Mouse (Mus musculus): ENCODE measurements around the gene Cdkl2. TPM values are rescaled to one million over a fixed set of nuclear protein-coding genes. Genes with fewer than 3 reads are reported as not detected.
A peak's percentile ranks its signal among the peaks of the same experiment; 100 is the strongest.

Gene Cdkl2
- total RNA-seq, 2 experiments from 2014 or later, result 0.68 TPM; not detected in 1

GRCm38 (mm10) chr5:92000770-92001169 lies 42.9 kb downstream of the Cdkl2 start:
- no peak for ATAC-seq (replicated peaks; ENCODE audit: low FRiP score, poor library complexity, severe bottlenecking)

GRCm38 (mm10) chr5:91994546-91994945 lies 49.1 kb downstream of the Cdkl2 start:
- no peak for ATAC-seq (replicated peaks; ENCODE audit: low FRiP score, poor library complexity, severe bottlenecking)

- no peak for ATAC-seq (replicated peaks; ENCODE audit: low FRiP score, poor library complexity, severe bottlenecking)
Measured at GRCm38 (mm10) chr5:91993061-91993460, 50.6 kb downstream of the Cdkl2 start.

- ATAC-seq (replicated peaks; ENCODE audit: low FRiP score, poor library complexity, severe bottlenecking), result no peak
Measured at GRCm38 (mm10) chr5:91991191-91991937, 52.3 kb downstream of the Cdkl2 start.

GRCm38 (mm10) chr5:91989261-91989660 lies 54.4 kb downstream of the Cdkl2 start:
- no peak for ATAC-seq (replicated peaks; ENCODE audit: low FRiP score, poor library complexity, severe bottlenecking)

GRCm38 (mm10) chr5:91987799-91988198 lies 55.9 kb downstream of the Cdkl2 start:
- ATAC-seq (replicated peaks; ENCODE audit: low FRiP score, poor library complexity, severe bottlenecking), result no peak

GRCm38 (mm10) chr5:91987236-91987635 lies 56.4 kb downstream of the Cdkl2 start, which contains the start of gene Odaph:
Gene Odaph (plus strand): TSS chr5:91987475.
- ATAC-seq (replicated peaks; ENCODE audit: low FRiP score, poor library complexity, severe bottlenecking), result no peak

GRCm38 (mm10) chr5:91985721-91986120 lies 58.0 kb downstream of the Cdkl2 start:
- ATAC-seq (replicated peaks; ENCODE audit: low FRiP score, poor library complexity, severe bottlenecking), result no peak

- no peak for ATAC-seq (replicated peaks; ENCODE audit: low FRiP score, poor library complexity, severe bottlenecking)
Measured at GRCm38 (mm10) chr5:91983490-91983889, 60.2 kb downstream of the Cdkl2 start.

- no peak for ATAC-seq (replicated peaks; ENCODE audit: low FRiP score, poor library complexity, severe bottlenecking)
Measured at GRCm38 (mm10) chr5:91981176-91981840, 62.4 kb downstream of the Cdkl2 start.

GRCm38 (mm10) chr5:91977397-91977770 lies 66.3 kb downstream of the Cdkl2 start:
- ATAC-seq (replicated peaks; ENCODE audit: low FRiP score, poor library complexity, severe bottlenecking), result no peak

- no peak for ATAC-seq (replicated peaks; ENCODE audit: low FRiP score, poor library complexity, severe bottlenecking)
Measured at GRCm38 (mm10) chr5:91976566-91977396, 66.9 kb downstream of the Cdkl2 start.

- no peak for ATAC-seq (replicated peaks; ENCODE audit: low FRiP score, poor library complexity, severe bottlenecking)
Measured at GRCm38 (mm10) chr5:91975758-91976157, 67.9 kb downstream of the Cdkl2 start.

GRCm38 (mm10) chr5:91974002-91974401 lies 69.7 kb downstream of the Cdkl2 start:
- ATAC-seq (replicated peaks; ENCODE audit: low FRiP score, poor library complexity, severe bottlenecking), result no peak

GRCm38 (mm10) chr5:91972046-91972445 lies 71.6 kb downstream of the Cdkl2 start:
- ATAC-seq (replicated peaks; ENCODE audit: low FRiP score, poor library complexity, severe bottlenecking), result no peak

- peak; percentile 89 for ATAC-seq (replicated peaks; ENCODE audit: low FRiP score, poor library complexity, severe bottlenecking)
Measured at GRCm38 (mm10) chr5:91962639-91963440, 80.8 kb downstream of the Cdkl2 start, which contains the start of gene Rchy1. Gene Rchy1 (minus strand): TSS chr5:91963068.

GRCm38 (mm10) chr5:91962259-91962638 lies 81.4 kb downstream of the Cdkl2 start:
- peak; percentile 4; the same call in 1 of the 2 replicates for ATAC-seq (replicated peaks; ENCODE audit: low FRiP score, poor library complexity, severe bottlenecking)

- no peak for ATAC-seq (replicated peaks; ENCODE audit: low FRiP score, poor library complexity, severe bottlenecking)
Measured at GRCm38 (mm10) chr5:91961370-91961769, 82.3 kb downstream of the Cdkl2 start.

- ATAC-seq (replicated peaks; ENCODE audit: low FRiP score, poor library complexity, severe bottlenecking), result peak; percentile 61
Measured at GRCm38 (mm10) chr5:91960606-91961254, 83.0 kb downstream of the Cdkl2 start.

Measured in erythroblast, adult 5-6 weeks (primary cell).